Mouse (Mus musculus): ENCODE results near the gene Cflar.

Gene Cflar

DNA sequence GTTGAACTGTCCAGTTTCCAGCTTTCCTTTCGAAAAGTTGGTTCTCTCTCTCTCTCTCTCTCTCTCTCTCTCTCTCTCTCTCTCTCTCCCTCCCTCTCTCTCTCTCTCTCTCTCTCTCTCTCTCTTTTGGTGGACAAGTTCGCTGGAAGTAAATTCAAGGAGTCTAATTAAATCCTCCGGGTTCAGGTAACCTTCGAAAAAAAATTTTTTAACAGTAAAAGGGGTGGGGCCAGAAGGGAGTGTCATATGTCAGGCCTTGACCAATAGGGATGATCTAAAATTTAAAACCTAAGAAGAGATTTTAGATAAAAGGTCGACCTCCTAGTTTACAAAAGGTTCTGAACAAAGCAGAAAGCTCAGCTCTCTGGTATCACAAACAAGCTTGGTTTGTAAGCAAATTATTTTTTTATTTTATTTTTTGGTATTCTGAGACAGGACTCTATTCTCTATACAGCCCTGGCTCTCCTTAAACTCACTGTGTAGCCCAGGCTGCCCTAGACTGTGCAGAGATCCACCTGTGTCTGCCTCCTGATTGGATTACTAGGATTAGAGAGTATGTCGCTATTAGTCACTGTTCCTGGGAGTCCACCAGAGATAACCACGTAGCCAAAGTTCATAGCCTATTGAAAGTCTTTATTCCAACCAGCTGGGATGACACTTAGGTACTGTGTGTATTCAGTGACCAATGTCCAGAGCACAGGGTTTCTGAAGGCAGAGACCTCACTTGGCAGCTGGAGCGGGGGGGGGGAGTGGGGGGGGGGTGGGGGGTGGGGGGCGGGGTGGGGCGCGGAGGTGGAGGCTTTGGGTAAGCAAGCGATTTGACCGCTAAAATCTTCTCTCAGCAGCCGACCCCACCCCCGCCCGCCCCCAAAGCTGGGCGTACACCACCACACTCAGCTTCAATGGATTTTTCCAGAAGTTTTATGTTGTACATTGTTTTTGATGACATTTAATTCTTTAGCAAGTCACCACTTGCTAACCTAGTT, 1.1 kb downstream of the Cflar start:
- DNase-seq (ENCODE audit: low spot score in 2 of 2), result no peak

DNA sequence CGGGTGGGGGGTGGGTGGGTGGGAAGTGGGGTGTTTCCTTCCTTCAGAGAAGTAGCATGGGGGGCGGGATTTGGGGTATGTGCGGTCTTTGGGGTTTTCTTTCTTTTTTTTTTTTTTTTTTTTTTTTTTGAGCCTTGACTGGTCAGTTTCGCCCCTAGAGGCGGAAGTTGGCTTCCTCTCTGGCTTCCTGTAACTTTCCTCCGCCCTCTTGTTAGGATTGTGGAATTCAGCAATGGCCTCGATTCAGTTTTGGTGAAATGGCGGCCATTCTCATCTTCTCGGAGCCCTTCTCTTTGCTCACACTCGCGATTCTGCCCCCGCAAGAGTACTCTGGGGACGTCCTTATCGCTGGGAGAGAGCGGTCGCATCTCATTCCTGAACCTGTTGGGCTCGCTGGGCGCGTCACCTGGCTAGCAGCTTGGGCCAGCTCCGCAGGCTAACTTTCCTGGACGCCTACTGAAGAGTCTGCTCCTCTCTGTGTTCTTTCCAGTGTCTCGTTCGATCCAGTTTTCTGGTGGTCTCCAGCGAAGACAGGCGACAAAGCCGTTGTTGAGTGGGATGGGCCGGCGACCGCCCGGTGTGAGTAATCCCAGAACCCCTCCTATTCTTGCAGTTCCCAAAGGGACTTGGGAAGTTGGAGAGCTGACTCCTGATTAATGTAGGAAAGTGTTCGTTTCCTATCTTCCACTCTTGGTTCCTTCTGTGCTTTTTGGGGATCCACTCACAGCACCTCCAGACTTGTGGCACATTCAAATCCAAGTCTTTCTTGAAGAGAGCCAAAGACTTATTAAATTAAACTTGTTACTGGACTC, 2.0 kb downstream of the Cflar start:
- DNase-seq (ENCODE audit: low spot score in 2 of 2), result peak in 1 of 2 experiments; percentile 32

DNA sequence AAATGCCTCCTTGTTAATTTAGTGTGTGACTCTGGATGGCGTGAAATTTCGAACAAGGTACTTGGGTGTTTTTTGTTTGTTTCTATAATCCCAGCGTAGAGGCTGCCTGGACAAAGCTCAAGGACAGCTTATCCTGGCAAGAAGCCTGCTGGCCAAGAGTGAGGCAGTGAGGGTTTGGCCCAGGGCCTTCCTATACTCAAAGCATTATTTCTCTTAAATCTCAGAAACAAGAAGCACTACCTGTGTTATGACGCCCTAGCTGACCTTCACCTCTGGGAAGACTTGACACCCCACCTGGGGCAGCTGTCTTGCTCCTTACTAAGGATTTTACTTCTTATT, 2.6 kb downstream of the Cflar start:
- no peak for DNase-seq (ENCODE audit: low spot score in 2 of 2)

DNA sequence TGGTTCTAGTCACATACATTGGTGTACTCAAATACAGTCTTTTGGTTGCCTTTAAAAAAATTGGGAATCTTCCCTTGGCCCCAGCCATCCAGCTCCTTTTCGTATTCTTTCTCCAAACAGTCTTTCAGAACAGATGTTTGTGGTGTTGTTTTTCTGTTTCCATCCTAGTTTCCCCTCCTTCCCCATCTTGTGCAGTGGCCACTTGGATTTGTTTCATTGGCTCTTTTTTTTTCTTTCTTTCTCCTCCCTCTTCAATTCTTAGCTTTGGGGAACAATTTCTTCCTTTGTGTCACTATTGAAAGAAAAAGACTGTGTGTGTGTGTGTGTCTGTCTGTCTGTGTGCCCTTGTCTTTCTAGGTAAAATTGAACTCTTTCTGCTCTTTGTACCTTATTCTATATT, 3.1 kb downstream of the Cflar start:
- DNase-seq (ENCODE audit: low spot score in 2 of 2), result no peak

DNA sequence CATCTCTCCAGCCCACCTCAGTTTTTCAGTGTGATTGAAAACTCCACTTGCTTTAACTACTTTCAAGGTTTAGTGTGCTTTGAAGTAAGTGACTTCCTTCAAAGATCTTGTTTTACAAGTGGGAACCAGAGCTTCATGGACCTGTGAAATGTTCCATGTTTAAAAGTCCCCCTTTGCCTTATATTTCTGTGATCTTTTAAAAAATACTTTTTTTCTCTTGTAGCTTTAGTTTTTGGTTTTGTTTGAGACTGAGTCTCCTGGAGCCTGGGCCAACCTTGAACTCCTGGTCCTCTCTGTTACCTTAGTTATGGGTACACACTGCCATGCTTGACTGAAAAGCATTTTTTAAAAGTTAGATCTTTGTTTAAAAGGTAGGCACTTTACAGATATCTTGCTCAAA, 4.2 kb downstream of the Cflar start:
- DNase-seq (ENCODE audit: low spot score in 2 of 2), result no peak

DNA sequence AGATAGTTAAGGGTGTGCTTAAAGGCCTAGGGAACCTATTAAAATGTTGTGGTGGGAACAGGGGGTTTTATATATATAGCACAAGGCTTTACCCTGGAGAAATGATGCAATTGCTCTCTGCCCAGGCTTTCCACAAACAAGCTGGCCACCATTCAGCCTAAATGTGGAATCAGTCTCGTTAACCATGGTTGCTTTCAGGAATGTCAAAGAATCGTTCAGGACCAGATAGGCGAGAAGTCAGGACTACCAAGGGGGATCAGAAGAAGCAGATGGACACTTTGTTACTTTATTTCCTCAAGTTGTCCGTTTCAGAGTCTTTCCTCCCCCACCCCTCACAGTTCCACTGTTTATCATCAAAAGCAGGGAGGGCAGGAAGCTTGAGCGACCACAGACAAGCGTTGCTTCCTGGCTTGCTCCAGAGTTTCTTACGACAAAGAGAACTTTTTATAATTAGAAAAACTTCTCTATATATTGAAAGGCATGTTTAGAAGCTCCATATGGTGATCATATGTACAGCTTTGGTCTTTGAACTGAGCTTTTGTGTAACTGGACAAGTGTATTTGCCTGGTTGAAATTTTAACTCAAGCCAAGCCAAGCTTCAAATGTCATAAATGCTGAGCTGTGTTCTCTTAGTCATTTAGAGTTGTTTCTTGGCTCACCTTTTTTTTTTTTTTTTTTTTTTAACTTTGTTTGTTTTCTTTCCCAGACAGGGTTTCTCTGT, 5.0 kb downstream of the Cflar start:
- no peak for DNase-seq (ENCODE audit: low spot score in 2 of 2)

DNA sequence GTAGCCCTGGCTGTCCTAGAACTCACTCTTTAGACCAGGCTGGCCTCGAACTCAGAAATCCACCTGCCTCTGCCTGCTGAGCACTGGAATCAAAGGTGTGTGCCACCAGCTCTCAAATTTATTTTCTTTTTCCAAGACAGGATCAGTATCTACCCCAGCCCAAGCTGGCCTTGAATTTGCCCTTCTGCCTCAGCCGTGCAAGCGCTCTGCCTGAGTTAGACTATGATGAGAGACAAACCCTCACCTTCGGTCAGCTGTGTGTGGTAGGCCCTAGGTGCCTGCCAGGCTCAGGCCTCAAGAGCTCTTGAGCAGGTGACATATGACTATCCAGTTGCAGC, 5.5 kb downstream of the Cflar start:
- DNase-seq (ENCODE audit: low spot score in 2 of 2), result no peak

DNA sequence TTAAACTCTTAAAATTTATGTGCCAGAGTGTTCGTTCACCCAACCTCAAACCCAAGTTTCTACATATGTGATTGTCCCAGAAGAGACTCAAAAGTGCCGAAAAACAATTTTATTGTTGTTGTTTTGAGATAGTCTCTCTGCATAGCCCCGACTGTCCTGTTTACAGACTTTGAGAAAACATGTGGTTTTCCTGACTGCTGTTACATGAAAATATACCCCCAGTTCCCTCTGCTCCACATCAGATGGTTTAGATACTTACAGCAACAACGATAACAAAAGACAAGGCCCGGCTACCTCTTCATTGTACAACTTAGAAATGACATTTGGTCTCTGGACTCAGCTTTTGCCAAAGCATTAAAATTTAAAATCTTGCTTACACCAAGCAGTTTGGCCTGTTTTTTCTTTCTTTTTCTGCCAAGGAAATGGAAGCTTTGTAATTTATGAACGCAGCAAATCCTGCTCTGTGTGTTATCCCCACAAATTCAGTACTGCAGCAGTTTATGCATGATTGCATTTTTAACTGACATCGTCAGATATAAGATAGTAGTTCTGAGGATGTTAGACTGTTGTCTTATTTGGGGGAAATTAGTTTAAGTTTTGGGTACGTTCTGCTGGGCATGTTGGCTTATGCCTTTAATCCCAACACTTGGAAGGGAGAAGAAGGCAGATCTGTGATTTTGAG, 6.4 kb downstream of the Cflar start:
- DNase-seq (ENCODE audit: low spot score in 2 of 2), result no peak

DNA sequence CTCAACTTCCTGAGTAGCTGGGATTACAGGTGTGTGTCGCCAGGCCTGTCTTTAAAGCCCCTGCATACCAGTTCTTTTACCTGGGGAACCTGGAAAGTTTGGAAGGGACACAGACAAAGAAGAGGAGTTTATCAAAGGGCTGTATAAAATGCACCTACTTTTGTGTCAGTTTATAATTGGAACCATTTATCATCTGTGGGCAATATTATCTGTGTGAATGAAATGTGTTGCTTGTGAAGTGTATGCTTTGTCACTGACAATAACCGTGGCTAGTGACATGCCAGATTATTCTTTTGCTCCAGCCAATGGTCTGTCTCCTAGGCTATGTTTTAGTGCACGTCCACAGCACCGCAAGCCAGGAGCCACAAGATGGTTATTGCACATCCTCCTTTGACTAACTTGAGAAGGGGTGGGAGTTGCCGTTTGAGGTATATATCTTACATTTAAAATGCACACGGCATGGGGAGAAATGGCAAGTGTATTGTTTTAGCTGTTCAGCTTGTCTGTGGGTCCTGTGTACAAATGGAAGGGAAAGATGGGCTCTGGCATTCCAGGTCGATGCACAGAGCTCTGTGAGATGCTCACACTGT, 8.1 kb downstream of the Cflar start:
- no peak for DNase-seq (ENCODE audit: low spot score in 2 of 2)

DNA sequence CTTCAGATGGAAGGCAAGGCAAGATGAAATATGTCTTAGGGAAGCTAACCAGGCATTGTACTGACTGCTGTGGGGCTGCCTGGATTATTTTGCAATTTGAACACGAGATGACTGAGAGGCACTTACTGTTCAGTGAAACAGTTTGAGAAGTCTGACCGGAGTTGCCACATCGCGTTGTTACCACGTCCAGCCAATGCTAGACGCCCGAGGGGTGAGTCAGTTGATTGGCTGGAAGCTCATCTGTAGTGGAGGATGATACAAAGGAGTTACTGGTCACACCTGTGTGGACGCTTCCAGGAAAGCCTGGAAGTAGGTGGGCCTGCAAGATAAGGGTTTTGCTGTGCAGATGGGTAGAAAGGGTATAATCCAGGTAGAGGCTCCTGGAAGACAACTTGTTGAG, 8.8 kb downstream of the Cflar start:
- DNase-seq (ENCODE audit: low spot score in 2 of 2), result no peak

DNA sequence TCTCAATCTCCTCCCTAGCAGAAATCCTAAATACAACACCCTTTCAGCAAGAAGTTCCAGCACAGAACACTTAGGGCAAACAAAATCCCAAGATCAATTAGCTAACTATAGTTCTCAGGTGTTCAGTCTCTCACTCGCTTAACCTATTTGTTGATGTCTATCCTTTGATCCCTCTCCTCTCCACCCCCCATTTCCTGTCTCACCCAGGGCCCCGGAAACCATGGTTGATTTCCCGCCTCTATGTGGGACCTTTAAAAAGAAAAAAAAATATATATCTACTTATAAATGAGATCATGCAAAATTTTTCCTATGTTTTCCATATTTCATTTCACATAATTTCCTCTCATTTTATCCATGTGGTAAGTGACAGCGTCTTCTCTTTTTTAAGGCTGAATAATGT, 9.7 kb downstream of the Cflar start:
- no peak for DNase-seq (ENCODE audit: low spot score in 2 of 2)

DNA sequence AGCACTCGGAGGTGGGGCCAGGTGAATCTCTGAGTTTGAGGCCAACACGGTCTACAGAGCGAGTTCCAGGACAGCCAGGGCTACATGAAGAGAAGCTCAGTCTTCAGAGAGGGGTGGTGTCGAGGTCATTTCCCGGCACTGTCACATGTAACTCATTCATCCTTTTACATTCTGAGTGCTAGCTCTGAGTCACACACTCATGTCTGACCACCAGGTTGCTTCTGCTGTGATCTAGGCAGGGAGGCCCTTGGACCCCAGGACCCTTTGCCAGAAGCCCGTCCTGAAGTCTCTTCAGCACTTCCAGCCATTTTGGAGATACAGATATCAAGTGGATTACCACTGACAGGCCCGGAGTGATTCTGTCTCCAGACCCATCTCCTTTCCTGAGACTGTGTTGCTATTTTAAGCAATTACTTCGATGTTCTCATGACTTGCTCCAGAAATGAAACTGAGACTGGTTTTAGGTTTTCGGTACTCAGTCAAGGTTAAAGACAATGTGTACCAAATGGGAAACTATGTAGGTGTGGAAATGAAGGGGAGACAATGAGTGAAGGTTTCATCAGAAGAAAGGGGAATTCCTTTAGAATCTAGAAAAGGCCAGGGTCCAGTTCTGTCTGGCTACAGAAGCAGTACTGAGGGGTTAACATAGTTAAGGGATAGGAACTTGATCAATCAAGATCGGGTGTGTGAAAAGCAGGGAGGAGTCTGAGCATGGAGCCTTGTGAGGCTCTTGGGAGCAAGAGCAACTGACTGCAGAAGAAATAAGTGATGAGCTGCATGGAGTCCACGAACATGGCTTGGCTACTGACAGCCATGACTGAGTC, 11.0 kb downstream of the Cflar start:
- no peak for DNase-seq (ENCODE audit: low spot score in 2 of 2)

DNA sequence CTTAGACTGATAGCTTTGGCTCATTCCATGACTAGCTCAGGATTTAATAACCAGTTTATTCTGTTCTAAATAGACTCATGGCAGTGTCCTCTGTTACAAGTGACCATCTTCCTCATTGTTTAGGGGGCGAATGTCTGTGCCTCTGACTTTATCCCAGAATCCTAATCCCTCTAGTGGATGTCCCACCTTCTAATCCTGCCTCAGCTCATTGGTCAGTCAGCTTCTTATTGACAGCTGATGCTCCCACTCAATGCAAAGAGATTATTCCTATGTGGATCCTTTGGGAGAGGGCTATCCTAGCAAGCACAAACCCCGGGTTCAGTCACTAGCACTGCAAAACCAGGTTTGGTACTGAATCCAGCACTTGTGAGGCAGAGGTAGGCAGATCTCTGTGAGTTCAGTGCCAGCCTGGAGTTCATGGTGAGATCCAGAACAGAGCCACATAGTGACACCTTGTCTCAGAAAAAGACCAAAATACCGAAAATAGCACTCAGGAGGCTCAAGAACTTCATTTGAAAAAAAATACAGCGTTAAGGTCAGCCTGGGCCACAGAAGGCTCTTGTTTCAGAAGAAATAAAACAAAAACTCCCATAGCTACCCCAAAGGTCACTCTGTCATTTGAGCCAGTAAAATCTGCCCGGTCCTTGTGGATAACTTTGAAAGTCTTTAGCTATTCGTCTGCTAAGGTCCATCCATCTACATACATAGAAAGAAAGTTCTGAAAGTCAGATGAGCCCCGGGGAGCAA, 11.9 kb downstream of the Cflar start:
- DNase-seq (ENCODE audit: low spot score in 2 of 2), result no peak

DNA sequence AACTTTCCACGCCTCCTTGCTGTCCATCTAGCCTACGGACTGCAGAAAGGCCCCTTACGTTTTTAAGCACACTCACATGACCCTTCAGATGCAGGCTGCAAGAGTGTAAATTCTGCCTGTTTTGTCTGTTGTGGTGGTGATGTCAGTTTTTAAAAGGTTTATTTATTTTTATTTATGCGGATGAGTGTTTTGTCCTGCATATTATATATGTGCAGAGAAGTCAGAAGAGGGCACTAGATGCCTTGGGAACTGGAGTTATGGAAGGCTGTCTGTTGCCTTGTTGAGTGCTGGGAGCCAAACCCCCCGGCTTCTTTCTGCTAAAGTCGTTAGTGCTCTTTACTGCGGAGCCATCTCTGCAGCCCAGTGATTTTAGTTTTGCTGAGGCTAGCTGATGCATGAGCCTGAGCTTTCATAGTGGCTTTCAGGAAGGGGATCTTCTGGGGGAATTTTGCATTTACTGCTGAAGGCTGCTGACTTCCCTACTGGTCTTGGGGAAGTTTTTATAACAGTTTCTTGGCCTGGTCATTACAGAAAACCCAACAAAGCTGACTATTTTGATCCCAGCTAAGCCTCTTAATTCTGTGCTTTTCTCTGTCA, 12.6 kb downstream of the Cflar start:
- no peak for DNase-seq (ENCODE audit: low spot score in 2 of 2)

DNA sequence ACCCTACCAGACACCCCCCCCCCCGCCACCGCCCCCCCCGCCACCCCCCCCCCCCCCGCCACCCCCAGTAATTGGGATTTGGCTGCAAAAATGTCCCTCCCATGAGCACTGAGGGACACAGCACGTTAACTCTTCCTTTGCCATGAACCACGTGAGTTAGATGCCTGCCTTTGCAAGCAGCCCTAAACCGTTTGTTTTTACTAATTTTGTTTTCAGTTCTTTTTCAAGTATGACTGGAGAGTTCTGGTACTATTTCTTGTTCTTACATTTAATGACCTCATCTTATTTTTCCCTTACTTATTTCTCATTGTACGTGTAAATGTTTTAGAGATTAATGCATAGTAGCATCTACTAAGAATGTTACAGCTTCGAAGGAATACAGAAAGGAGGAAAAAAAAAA, 13.2 kb downstream of the Cflar start:
- DNase-seq (ENCODE audit: low spot score in 2 of 2), result no peak

DNA sequence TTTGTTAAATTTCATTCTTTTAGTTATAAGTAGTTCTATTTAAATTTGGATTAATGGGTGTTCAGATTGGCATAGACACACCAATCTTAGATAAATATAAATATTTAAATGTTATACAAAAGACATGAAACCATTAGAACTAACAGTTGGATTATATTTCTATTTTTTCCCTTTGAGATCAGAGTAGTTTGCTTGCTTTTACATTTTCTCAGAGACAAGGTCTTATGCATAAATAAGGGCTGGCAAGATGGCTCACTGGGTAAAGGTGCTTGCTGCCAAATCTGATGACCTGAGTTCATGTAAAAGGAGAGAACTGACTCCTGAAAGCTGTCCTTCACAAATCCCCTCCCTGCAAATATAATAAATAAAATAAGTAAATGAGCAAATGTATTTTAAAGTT, 13.8 kb downstream of the Cflar start:
- DNase-seq (ENCODE audit: low spot score in 2 of 2), result no peak

DNA sequence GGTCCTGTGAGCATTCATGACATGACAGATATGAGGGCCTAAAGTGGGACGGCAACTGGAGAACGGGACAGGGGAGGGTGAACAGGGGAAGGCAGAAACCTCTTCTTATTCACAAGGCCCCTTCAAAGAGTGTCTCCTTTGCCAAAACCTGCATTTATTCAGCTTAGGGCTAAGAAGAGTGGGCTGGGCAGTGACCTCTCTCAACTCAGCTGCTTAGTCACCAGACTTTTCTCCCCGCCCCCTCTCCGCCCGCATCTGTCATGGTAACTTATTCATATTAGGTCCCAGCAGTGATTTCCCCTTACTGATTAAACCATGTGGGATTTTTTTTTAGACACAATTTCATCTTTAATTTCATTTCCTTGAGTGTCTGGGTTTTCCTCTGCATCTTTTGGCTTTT, 14.5 kb downstream of the Cflar start:
- no peak for DNase-seq (ENCODE audit: low spot score in 2 of 2)

DNA sequence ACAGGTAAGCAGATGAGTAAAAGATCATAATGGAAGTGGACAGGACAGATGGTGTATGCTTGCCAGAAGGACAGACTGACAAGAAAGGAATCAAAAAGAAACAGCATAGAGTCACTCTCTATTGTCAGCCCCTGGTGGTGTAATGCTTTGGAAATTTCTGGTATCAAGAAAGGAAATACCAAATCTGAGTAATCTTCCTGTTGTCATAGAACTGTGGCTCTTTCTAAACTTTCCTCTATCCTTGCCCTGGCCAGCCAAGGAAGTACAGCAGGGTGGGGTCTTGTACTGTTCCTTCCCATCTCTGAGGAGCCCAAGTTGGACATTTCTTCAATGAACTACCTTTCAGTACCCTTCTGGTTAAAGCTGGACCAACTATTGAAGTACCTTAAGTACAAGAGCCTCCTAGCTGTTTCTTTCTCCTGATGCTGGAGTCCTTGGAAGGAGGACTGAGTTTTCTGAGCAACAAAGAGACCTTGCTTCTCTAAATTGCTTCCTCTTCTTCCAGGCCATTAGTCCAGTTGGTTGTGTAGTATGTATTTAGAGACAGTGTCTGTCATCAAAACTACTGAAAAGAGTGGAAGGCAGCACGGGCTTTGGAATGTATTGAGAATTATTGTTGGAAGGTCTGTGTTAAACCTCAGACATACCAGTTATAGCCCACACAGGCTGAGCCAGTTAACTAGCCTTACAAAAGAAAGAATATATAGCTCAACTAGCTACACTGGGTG, 15.9 kb downstream of the Cflar start:
- DNase-seq (ENCODE audit: low spot score in 2 of 2), result no peak
